Mouse (Mus musculus): ENCODE data around the gene Urad. TPM values are rescaled to one million over a fixed set of nuclear protein-coding genes. Genes with fewer than 3 reads are reported as not detected.

The Urad gene
- total RNA-seq, 2 experiments from 2014 or later, result not detected

DNA sequence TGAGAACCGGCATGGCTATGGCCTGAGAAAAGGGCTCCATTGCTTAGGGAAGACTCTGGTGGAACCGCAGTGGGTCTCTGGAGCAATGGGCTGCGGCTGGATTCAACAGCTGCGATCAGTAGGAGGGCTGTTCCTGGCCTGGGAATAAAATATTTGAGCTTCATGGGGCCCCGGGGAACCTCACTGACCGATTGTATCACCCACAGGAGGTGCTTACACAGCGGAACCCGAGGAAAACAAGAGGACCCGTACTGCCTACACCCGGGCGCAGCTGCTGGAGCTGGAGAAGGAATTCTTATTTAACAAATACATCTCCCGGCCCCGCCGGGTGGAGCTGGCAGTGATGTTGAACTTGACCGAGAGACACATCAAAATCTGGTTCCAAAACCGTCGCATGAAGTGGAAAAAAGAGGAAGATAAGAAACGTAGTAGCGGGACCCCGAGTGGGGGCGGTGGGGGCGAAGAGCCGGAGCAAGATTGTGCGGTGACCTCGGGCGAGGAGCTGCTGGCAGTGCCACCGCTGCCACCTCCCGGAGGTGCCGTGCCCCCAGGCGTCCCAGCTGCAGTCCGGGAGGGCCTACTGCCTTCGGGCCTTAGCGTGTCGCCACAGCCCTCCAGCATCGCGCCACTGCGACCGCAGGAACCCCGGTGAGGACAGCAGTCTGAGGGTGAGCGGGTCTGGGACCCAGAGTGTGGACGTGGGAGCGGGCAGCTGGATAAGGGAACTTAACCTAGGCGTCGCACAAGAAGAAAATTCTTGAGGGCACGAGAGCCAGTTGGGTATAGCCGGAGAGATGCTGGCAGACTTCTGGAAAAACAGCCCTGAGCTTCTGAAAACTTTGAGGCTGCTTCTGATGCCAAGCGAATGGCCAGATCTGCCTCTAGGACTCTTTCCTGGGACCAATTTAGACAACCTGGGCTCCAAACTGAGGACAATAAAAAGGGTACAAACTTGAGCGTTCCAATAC, 47.8 kb downstream of the Urad start:
- intact Hi-C loops (cut with DNase I), result loop anchor here (5.0 kb wide), 2 partner anchors 33 to 87 kb away; partner anchors contain the start of genes Cdx2 and Gsx1
- DNase-seq (ENCODE audit: low spot score in 2 of 2), result no peak

DNA sequence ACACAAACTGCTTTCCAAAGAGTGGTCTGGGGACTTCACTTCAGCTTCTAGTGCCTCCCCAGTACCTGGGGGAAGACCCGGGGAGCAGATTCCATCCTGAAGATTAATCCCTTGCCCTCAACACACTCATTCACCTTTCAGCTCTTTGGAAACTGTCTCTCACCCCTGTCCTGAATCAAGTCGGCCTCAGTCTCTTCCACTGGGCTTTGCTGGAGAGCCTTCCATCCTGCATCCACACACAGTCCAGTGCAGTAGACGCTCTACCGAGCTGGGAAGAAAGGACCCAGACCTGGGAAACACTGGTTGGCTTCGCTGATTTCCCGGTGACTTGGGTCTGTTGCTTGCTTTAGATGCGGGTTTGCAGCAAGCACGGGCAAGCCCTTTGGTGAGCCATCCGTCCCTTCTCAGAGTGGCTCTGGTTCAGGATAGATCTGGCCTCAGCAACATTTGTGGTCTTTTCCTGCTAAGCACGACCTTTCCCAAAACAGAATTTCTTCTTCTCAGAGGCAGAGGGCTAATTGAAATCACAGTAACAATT, 49.4 kb downstream of the Urad start:
- intact Hi-C loops (cut with DNase I), result loop anchor here (5.0 kb wide), 2 partner anchors 34 to 86 kb away; partner anchors contain the start of genes Cdx2 and Gsx1
- no peak for DNase-seq (ENCODE audit: low spot score in 2 of 2)

DNA sequence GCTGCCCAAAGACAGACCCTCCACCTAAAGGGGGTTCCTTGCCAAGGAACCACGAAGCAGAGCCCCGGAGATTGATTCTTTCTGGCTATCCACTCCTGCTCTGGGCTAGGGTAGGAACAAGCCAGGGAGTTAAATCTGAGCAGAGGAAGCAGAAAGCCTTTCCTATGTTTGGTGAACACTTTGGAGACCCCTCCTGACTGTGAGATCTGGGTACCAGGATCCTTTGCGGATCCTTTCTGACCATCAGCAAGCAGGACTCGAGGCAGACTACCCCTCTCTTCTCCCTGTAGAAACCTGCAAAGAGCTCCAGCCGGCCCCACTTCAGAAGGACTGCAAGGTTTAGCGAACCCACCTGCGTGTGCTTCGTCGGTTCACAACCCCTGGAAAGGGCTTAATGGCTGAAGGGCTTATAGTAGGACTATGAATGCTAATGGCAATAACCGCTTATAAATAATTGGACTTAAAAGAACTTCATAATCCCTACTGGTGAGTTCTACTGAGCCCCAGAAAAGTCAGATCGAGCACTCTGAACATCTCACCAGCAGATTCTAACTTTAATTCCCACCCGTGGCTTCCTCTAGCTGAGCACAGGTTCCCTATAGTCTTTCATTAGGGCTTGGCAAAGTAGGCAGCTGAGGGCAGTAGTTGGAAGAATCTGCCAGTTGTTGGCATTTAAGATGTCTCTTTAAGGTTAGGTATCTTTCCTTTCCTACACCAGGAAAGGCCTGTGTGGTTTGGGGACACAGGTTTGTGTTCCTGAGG, 50.0 kb downstream of the Urad start:
- intact Hi-C loops (cut with DNase I), result loop anchor here (5.0 kb wide), 2 partner anchors 35 to 85 kb away; partner anchors contain the start of genes Cdx2 and Gsx1
- DNase-seq (ENCODE audit: low spot score in 2 of 2), result no peak

DNA sequence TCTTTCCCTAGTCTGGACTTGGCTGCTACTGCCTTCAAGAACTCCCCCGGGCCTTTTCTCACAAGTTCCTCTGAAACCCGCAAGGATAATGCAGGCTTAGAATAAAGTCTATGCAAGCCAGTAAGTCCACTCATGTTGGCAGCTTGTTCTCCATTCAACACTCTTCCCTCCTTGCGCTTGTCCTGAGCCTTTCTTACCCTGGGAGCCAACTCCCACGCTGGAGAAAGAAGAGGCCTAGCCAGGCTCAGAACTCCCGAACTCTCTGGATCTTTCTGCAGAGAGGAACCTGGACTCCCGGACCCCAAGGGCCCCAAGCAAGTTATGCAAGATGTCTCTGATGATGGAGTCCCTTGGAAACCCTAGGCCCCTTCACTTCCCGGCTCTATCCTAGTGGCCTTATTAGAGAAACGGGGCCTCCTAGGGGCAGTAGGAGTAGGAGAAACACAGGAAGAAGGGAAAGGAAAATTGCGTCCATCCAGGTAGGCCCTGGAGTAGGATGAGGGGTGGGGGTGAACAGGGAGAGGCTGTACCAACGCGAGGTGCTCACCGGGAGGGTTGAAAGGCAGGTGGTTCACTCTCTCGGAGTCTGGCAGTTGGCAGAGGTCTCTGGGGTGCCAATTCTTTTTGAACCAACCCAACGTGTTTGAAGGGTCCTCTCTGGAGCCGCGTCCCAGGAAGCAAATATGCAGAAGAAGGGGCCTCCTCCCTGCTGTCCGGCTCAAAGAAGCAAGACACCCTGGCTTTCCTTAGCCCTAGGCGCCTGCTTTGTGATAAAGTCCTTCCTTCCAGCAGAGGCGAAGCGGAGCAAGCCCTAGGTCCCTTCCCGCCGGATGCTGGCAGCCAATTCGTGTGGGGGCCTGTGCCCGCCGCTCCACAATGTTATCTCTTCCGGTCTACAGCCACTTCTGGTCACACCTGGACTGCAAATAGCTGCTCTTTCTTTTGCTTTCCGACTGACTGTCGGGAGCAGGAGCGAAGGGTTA, 51.3 kb downstream of the Urad start:
- DNase-seq (ENCODE audit: low spot score in 2 of 2), result no peak
- intact Hi-C loops (cut with DNase I), result loop anchor here (5.0 kb wide), 2 partner anchors 36 to 84 kb away; partner anchors contain the start of genes Cdx2 and Gsx1

DNA sequence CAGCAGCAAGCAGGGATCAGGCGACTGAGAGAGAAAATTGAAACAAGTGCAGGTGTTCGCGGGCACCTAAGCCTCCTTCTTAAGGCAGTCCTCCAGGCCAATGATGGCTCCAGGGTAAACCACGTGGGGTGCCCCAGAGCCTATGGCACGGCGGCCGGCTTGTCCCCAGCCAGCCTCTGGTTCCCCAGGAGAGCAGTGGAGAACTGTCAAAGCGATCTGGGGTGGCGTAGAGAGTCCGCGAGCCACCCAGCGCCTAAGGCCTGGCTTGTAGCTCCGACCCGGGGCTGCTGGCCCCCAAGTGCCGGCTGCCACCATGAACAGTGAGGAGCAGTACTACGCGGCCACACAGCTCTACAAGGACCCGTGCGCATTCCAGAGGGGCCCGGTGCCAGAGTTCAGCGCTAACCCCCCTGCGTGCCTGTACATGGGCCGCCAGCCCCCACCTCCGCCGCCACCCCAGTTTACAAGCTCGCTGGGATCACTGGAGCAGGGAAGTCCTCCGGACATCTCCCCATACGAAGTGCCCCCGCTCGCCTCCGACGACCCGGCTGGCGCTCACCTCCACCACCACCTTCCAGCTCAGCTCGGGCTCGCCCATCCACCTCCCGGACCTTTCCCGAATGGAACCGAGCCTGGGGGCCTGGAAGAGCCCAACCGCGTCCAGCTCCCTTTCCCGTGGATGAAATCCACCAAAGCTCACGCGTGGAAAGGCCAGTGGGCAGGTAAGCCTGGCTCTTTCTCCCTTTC, 52.1 kb downstream of the Urad start, which contains the start of gene Pdx1:
Gene Pdx1 (plus strand): TSS at position 34 of the 747 bp plus-strand sequence.
- intact Hi-C loops (cut with DNase I), result loop anchor here (5.0 kb wide), 2 partner anchors 37 to 83 kb away; partner anchors contain the start of genes Cdx2 and Gsx1
- peak in 1 of 2 experiments; percentile 5 for DNase-seq (ENCODE audit: low spot score in 2 of 2)

DNA sequence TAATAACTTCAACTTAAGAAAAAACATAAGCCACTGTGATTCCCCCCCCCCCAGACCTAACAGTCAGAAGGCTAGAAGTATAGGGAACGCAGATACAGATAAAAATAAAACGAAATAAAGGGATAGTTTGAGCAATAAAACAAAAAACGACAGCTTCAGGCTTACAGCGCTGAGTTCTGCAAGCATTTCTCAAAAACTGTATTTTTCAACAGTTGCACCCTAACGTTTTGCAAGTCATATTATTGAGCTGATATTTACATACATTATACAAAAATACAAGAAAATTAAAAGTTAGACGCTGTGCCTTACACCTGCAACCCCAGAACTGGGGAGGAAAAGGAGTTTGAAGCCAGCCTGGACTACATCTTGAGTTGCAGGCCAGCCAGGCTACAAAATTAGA, 52.9 kb downstream of the Urad start:
- no peak for DNase-seq (ENCODE audit: low spot score in 2 of 2)
- intact Hi-C loops (cut with DNase I), result no loop called here

DNA sequence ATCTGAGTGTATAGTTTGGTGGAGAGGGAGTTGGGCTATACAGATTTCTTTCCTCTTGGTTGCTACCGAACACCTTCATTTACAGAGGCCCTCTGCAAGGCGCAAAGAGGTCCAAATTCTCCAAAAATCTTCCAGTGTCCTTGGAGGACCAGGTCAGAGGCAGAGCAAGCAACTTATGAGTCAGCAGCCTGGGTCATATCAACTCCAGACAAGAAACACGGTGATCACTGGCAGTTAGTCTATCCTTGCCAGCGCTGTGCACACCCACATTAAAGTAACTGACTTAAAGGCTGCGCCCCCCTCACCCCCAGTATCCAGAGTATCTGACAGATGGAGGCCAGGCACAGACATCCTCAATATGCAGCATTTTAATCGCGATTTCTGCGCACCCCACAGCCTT, 53.5 kb downstream of the Urad start:
- no peak for DNase-seq (ENCODE audit: low spot score in 2 of 2)
- intact Hi-C loops (cut with DNase I), result no loop called here

DNA sequence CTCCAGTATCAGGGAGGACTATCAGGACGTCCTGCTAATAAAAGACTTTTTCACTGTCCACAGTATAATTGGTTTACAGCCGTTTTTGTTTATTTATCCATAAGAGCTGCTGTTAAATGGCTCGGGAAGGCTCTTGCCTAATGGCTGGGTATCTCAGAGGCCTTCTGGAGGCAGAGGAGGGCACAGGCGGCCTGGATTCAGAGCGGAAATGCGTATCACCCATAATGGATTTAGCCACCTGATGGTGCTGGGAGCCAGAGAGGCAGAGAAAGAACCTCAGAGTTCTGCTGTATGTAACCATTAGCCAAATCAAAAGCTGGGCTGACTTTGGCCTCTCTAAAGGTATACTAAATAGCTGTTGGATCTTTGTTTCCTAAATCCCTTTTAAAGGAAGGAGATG, 54.8 kb downstream of the Urad start:
- intact Hi-C loops (cut with DNase I), result no loop called here
- DNase-seq (ENCODE audit: low spot score in 2 of 2), result no peak

Small RNA genes lying within 50 kb of the gene (microRNA-seq; reads per million reads assigned to microRNA genes)
- not detected for gene Mir7k

Other genes starting within 250 kb of the Urad start
- gene Lnx2, start 245.9 kb downstream of the Urad start, total RNA-seq (2021), result 1 to 10 TPM; 5.0 to 5.8 TPM
- 10 to 100 TPM; 61.3 to 78.1 TPM for gene Polr1d, start 245.4 kb downstream of the Urad start, total RNA-seq (2021)
- under 1 TPM; 0.17 to 0.52 TPM for gene Gsx1, start 133.7 kb downstream of the Urad start, total RNA-seq (2021)
- gene Pdx1, start 52.5 kb downstream of the Urad start, total RNA-seq (2021), result not detected
- gene Cdx2, start 15.2 kb downstream of the Urad start, total RNA-seq (2021), result not detected
- gene Flt3, start 78.0 kb upstream of the Urad start, total RNA-seq (2021), result 1 to 10 TPM; 4.8 to 7.0 TPM
- gene Pan3, start 107.7 kb upstream of the Urad start, total RNA-seq (2021), result 100 to 1,000 TPM in 1 of 2 experiments, 10 to 100 TPM in 1; 67.8 to 105 TPM